8 mouse cellular contexts compared by ENCODE assay signal in genomic region chr6:134921695-134922510, GRCm38 (mm10). TPM values are rescaled to one million over a fixed set of nuclear protein-coding genes. Genes with fewer than 3 reads are reported as not detected.
A peak's percentile ranks its signal among the peaks of the same experiment; 100 is the strongest.
DNase-seq lines count a peak whose midpoint lies in the region; ATAC-seq and TF ChIP-seq lines count a peak whose summit lies in the region.

No protein-coding gene starts in this region.

- H3K27ac ChIP-seq in heart, postnatal 0 days (ENCODE audit: low read depth) = peak overlapping the region; percentile 98
- peak overlapping the region; percentile 97 for H3K27ac ChIP-seq in lung, postnatal 0 days (ENCODE audit: low read length)

- DNase-seq in adrenal gland, postnatal 10 days = peak; percentile 33
- DNase-seq in adrenal gland, postnatal 4 days (ENCODE audit: low spot score in 2 of 2) = no peak
- DNase-seq in retina, postnatal 1 day = peak; percentile 41
- DNase-seq in retina, embryonic 14.5 days (ENCODE audit: low spot score) = no peak
- DNase-seq in heart, postnatal 0 days (ENCODE audit: low spot score) = no peak
- peak; percentile 29 for DNase-seq in lung, postnatal 0 days (ENCODE audit: low spot score)
- no peak for DNase-seq in MN1 (ENCODE audit: low spot score)

- H3K4me2 ChIP-seq in heart, postnatal 0 days (ENCODE audit: low read depth, low read length) = peak overlapping the region; percentile 89
- H3K4me2 ChIP-seq in lung, postnatal 0 days (replicated peaks; ENCODE audit: low read depth, low read length) = peak overlapping the region; percentile 97

- H3K36me3 ChIP-seq in heart, postnatal 0 days (replicated peaks; ENCODE audit: control insufficient read depth, insufficient read depth, low read length) = 0 out of 2 replicates have a peak, but pooled peaks cover 14% of the 10 kb centered on the region
- no peaks in the 10 kb centered on the region for H3K36me3 ChIP-seq in lung, postnatal 0 days (ENCODE audit: insufficient read depth, low read length)

- H3K4me3 ChIP-seq in heart, postnatal 0 days (ENCODE audit: low read depth, low read length) = peak overlapping the region; percentile 97
- H3K4me3 ChIP-seq in lung, postnatal 0 days (ENCODE audit: low read depth, low read length) = peak overlapping the region; percentile 95

- no peaks in the 10 kb centered on the region for H3K27me3 ChIP-seq in heart, postnatal 0 days (ENCODE audit: control insufficient read depth, insufficient read depth, low read length)
- no peaks in the 10 kb centered on the region for H3K27me3 ChIP-seq in lung, postnatal 0 days (replicated peaks; ENCODE audit: insufficient read depth, low read length)

- no peak for TF ChIP-seq EP300 in heart, postnatal 0 days (IDR thresholded peaks at IDR 0.05; ENCODE audit: low read depth)
- no peak for TF ChIP-seq EP300 in lung, postnatal 0 days (IDR thresholded peaks at IDR 0.05)

- ATAC-seq in heart, postnatal 0 days (ENCODE audit: insufficient read depth, low read depth) = no peak
- no peak for ATAC-seq in lung, postnatal 0 days
- ATAC-seq in granulocyte monocyte progenitor cell, adult 5-6 weeks (replicated peaks; ENCODE audit: poor library complexity, severe bottlenecking) = no peak

- no peak for TF ChIP-seq CTCF in heart, postnatal 0 days (IDR thresholded peaks at IDR 0.05; ENCODE audit: low read depth)
- TF ChIP-seq CTCF in lung, postnatal 0 days (IDR thresholded peaks at IDR 0.05) = no peak

- peak overlapping the region; percentile 98 for H3K9ac ChIP-seq in heart, postnatal 0 days (replicated peaks; ENCODE audit: low read depth, low read length)
- peak overlapping the region; percentile 92 for H3K9ac ChIP-seq in lung, postnatal 0 days (replicated peaks; ENCODE audit: low read depth)

- WGBS in heart, postnatal 0 days = 6% methylated on average over 20 of the region's 20 CpGs
- 7% methylated on average over 20 of the region's 20 CpGs for WGBS in lung, postnatal 0 days

- no peaks in the 10 kb centered on the region for H3K9me3 ChIP-seq in heart, postnatal 0 days (replicated peaks; ENCODE audit: control insufficient read depth, low read length)
- H3K9me3 ChIP-seq in lung, postnatal 0 days (ENCODE audit: low read length) = no peaks in the 10 kb centered on the region

- peaks cover 16% of the 10 kb centered on the region; the same call in 1 of the 2 replicates for H3K4me1 ChIP-seq in heart, postnatal 0 days (ENCODE audit: control insufficient read depth, insufficient read depth)
- 0 out of 2 replicates have a peak, but pooled peaks cover 3% of the 10 kb centered on the region for H3K4me1 ChIP-seq in lung, postnatal 0 days (ENCODE audit: insufficient read depth, low read depth, low read length)

RNA-seq across cellular contexts. Expression of gene Cdkn1b, which starts 1.7 kb away (rescaled TPM):
- 10 to 100 TPM; 46.2 TPM for total RNA-seq in adrenal gland, postnatal 10 days (2021)
- total RNA-seq in adrenal gland, postnatal 4 days (2021) = 10 to 100 TPM; 53.4 to 53.8 TPM
- 42.9 and 65.1 TPM in 2 replicates for total RNA-seq in heart, postnatal 0 days (2014; rRNA removed; ENCODE audit: low replicate concordance)
- polyA plus RNA-seq in heart, postnatal 0 days (2015; fragmentation: Nextera tagmentation; extraction: Ambion mirVana) = 23.7 and 27.0 TPM in 2 replicates
- 43.4 and 46.2 TPM in 2 replicates for polyA plus RNA-seq in lung, postnatal 0 days (2015; fragmentation: Nextera tagmentation; extraction: Ambion mirVana)
- 16.9 and 18.1 TPM in 2 replicates for total RNA-seq in granulocyte monocyte progenitor cell, adult 5-6 weeks (2014; fragmentation: Nextera tagmentation)
- total RNA-seq in granulocyte monocyte progenitor cell, adult 5-6 weeks (2017) = 38.5 and 38.7 TPM in 2 replicates

RNA-seq across cellular contexts. Expression of gene Gpr19, which starts 23.5 kb away (rescaled TPM):
- total RNA-seq in adrenal gland, postnatal 10 days (2021) = 10 to 100 TPM in 1 of 2 experiments, 1 to 10 TPM in 1; 7.9 to 11.1 TPM
- 10 to 100 TPM; 13.6 to 16.4 TPM for total RNA-seq in adrenal gland, postnatal 4 days (2021)
- 4.0 and 13.4 TPM in 2 replicates for total RNA-seq in heart, postnatal 0 days (2014; rRNA removed; ENCODE audit: low replicate concordance)
- polyA plus RNA-seq in heart, postnatal 0 days (2015; fragmentation: Nextera tagmentation; extraction: Ambion mirVana) = 7.6 and 9.4 TPM in 2 replicates
- 9.3 and 9.8 TPM in 2 replicates for polyA plus RNA-seq in lung, postnatal 0 days (2015; fragmentation: Nextera tagmentation; extraction: Ambion mirVana)
- 14.1 and 16.7 TPM in 2 replicates for total RNA-seq in granulocyte monocyte progenitor cell, adult 5-6 weeks (2014; fragmentation: Nextera tagmentation)
- 6.6 TPM in 2 replicates for total RNA-seq in granulocyte monocyte progenitor cell, adult 5-6 weeks (2017)

RNA-seq across cellular contexts. Expression of gene Apold1, which starts 59.6 kb away (rescaled TPM):
- total RNA-seq in adrenal gland, postnatal 10 days (2021) = 10 to 100 TPM in 1 of 2 experiments, 1 to 10 TPM in 1; 6.7 to 38.4 TPM
- total RNA-seq in adrenal gland, postnatal 4 days (2021) = 1 to 10 TPM; 6.5 to 8.2 TPM
- 24.8 and 28.5 TPM in 2 replicates for total RNA-seq in heart, postnatal 0 days (2014; rRNA removed; ENCODE audit: low replicate concordance)
- 6.9 and 9.2 TPM in 2 replicates for polyA plus RNA-seq in heart, postnatal 0 days (2015; fragmentation: Nextera tagmentation; extraction: Ambion mirVana)
- 3.5 and 4.2 TPM in 2 replicates for polyA plus RNA-seq in lung, postnatal 0 days (2015; fragmentation: Nextera tagmentation; extraction: Ambion mirVana)
- not detected in 2 replicates for total RNA-seq in granulocyte monocyte progenitor cell, adult 5-6 weeks (2014; fragmentation: Nextera tagmentation)
- not detected in 2 replicates for total RNA-seq in granulocyte monocyte progenitor cell, adult 5-6 weeks (2017)

Comparison
In these comparisons a context has a peak if more than half of its experiments do, and no peak if none do; other contexts are left out.
1. DNase-seq: peak in adrenal gland, postnatal 10 days (single experiment), retina, postnatal 1 day (single experiment) and lung, postnatal 0 days (single experiment); none in adrenal gland, postnatal 4 days (0 of 2), retina, embryonic 14.5 days (single experiment), heart, postnatal 0 days (single experiment) and MN1 (single experiment).
2. RNA of gene Apold1, which starts 59.6 kb away (total RNA-seq): 6.7 to 38.4 TPM in adrenal gland, postnatal 10 days, 24.8 to 28.5 TPM in heart, postnatal 0 days and 6.5 to 8.2 TPM in adrenal gland, postnatal 4 days; not detected in granulocyte monocyte progenitor cell, adult 5-6 weeks; every median in the first group is over 4 times any median in the second.